Mouse (Mus musculus): ENCODE results near the gene Cisd2.

Cisd2 gene

DNA sequence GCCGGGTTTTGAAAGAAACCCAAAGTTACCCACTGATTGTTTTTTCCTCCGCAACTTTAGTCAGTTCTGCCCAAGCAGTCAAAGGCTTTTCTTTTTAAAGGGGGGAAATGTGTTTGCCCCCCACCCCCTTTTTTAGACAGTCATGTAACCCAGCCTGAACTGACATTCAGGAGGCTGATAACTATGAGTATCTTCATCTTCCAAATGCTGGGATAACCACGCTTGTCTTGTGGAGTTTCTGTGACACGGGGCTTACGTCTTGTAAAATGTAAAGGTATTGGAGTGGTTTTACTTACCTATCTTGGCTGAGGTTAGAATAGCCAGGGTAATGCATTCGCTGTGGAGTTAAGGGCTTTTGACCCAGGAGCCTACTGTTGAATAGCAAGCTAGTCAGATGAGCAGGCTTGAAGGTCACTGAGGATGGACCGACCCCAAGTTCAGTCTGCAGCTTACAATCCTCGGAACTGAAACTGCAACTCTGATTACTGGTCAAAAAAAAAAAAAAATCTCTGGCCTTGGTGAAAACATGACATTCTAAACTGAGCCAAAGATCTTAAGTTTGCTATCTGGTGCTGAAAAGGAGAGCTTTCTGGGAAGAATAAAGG is at the start of gene Cisd2:
Cisd2 (minus strand) TSS at position 318 of the 605 bp plus-strand sequence.
- no peak for DNase-seq

DNA sequence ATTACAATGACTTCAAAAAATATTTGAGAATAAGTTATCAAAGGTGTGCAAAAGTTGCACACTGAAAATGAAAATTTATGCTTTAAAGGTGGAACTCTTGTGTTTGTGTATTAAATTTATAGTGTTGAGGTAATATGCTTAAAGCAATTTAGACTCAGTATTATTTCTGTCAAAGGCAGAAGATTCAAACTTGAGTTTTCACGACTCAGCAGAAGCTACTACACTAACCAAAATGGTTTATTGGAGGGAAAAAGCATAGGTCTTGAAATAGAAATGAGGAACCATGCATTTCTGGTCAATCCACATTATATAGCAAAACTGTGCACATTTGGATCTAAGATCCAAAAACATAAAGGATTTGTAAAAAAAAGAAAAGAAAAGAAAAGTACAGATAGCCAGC is 47.1 kb upstream of the Cisd2 start:
- DNase-seq, result no peak

DNA sequence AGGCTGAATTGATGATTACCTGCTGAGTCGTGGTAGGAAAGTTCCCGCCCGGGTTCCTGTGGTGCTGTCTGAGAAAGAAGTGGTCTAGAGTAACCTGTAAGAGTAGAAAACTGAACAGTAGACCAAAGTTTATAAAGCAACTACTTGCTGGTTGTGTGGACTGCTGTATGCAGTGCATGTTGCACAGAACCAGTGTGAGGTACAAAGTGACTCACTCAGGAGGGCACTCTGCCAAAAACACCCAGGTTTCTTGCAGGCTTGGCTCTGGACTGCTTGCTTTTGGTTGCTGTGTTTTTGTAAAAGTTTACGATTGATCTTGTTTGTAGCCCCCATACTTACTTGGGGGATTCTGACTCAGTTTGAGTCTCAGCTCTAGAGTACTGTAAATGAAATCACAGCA is 46.2 kb upstream of the Cisd2 start:
- DNase-seq, result no peak

DNA sequence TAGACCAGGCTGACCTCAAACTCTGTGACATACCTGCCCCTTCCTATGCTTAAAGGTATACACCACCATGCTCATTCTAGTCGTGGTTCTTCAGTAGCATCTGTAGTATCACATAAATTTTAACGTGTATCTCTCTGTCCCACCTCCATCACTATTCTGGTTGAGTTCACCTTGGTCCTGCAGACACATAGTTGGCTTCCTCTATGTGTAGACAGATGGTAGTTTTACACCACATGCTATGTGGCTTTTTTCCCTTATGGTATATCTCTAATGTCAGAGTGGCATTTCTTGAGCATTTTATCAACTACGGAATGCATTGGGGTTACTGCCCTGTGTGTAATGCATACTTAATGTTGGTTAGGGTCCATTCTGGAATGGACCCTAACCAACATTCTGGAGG is 45.4 kb upstream of the Cisd2 start:
- no peak for DNase-seq

DNA sequence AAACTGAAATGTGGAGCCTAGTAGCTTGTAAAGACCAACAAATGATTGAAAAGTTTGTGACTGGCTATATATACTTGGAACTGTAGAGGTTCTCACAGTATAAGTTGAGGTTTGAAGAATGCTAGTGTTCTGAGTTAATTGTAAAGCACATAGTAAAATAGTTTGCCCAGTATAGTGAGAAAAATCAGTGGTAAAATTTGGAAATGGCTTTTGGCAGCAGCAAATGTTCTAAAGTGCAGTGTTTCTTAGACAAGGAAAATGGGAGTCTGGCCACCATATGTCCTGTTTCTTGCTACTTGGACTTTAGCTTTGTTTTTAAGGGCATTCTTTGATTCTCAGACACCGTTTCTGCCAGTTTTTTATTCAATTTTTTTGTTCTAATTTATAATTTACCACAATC is 44.7 kb upstream of the Cisd2 start:
- no peak for DNase-seq

DNA sequence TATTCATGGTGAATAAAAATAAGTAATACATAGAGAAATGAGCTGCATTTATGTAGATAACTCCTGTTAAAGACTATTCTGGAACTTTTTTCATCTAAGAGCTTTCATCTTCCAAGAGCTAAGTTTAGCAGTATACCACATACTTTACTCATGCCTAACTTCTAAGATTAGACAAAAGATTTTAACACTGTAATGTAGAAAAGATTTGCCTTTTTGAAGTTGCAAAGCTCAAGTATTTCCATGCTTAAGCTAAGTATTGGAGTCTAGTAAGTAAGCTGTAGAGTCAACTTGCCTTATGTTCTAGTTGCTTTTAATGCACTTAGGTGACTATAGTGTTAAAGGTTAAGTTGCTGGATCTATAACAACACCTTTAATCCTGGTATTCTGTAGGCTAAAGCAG is 35.3 kb upstream of the Cisd2 start:
- no peak for DNase-seq

DNA sequence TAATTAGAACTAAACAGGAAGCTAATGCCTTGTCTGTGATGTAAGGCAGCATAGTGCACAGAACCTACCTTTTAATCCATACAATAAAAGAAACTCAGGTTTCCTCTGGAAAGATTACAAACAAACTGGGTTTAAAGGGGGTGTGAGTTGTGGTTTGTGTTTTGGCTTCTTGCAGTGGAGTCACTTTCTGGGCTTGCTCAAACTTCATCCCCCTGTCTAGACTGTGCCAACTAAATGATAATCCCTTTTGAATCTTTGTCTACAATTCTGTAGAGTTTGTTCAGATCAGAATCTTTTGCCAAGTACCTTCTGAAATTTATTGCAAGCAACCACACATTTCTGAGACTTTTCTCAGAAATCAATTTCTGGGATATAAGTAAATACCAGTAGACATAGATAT is 21.2 kb upstream of the Cisd2 start:
- no peak for DNase-seq

DNA sequence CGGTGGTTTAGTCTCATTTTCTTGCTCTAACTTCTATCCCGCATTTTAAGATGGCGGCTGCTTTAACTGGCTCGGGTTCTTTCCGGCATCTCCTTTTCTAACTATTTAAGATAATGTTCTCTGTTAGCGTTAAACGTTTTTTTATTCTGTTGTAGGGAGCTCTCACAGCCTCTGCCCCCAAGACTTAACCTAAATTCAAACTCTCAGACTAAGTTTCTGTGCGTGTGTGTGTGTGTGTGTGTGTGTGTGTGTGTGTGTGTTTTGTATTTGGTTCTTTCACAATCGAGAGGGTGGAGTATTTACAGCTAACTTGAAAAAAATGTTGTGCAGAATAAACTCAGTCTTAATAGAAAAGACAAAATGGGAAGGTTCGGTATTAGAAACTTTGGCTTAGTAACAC is 16.9 kb upstream of the Cisd2 start:
- no peak for DNase-seq

DNA sequence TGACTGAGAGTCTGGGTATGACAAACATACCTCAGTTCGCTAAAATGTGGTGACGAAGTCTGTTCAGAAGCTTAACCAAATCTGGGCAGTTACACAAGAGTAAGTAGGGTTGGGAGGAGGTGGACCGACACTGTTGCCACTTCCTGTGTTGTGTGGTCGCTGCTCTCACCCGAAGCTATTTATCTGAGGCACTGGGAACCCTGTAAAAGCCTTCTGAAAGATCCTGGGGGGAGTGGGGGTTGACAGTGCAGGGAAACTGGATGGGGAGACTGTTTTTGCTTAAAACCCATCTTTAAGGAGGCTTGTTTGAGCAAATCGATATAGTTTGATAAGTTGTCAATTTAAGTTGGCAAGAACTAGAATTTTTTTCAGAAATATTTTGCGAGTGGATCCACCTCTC is 16.5 kb upstream of the Cisd2 start:
- peak; percentile 26 to 40 for DNase-seq

DNA sequence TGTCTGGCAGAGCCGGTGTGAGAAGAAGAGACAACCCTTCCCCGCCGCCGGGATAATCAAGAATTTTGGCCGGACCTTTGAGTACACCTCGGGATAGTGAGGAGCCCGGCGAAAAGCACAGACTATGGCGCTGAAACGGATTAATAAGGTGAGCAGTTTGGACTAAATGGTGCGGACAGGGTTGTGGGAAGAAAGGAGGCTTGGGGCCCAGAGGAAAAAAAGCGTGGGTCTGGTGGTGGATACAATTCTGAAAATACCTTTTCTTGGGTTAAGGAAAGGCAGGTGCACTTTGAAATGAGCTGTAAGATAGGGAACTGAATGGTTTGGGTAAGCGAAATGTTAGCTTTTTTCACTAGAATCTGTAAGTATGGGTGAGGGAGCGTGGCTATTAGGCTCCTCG is 15.9 kb upstream of the Cisd2 start:
- DNase-seq, result no peak

DNA sequence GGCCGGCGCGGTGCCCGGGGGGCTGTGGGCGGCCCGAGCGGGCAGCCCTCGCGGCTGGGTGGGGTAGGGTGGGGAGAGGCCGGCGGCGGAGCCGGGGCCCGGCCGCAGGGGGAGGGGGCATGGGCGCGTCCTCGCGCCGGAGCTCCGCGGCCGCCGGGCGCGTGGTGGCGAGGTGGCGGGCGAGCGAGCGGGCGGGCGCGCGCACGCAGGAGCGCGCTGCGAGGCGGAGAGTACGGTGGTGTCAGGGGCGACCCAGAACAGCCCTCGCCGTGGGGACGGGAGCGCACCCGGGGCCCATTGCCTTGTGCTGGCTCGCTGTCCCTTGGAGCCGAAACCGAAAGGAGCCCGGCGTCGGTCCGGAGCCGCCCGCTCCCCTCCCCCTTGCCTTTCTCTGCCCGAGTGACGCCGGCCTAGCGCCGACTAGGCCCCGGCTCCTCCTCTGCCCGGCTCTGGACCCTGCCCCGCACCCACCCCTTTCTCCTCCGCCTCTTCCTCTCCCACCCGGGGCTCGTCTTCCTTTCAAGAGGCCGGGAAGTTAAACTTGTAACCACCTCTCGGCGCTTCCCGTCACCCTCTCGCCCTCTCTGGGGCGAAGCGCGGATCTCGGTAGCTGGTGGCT is 15.3 kb upstream of the Cisd2 start:
- DNase-seq, result peak; percentile 85

DNA sequence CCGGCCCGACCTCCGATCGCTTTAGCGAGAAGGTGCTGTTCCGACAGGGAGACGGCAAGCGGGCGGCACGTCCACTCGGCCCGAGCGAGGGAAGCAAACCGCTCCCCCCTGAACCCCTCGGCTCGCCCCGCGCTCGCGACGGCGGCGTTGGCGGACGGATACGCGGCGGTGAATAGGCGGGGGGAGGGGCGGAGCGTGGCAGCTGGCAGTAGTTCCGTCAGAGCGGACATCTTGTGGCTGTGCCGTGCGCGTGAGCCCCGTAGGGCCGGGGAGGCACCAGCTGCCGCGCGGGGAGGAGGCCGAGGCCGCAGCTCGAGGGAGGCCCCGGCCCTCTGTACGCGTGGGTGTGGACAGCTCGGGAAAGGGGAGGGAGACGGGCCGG is 14.8 kb upstream of the Cisd2 start:
- peak; percentile 91 to 93 for DNase-seq

DNA sequence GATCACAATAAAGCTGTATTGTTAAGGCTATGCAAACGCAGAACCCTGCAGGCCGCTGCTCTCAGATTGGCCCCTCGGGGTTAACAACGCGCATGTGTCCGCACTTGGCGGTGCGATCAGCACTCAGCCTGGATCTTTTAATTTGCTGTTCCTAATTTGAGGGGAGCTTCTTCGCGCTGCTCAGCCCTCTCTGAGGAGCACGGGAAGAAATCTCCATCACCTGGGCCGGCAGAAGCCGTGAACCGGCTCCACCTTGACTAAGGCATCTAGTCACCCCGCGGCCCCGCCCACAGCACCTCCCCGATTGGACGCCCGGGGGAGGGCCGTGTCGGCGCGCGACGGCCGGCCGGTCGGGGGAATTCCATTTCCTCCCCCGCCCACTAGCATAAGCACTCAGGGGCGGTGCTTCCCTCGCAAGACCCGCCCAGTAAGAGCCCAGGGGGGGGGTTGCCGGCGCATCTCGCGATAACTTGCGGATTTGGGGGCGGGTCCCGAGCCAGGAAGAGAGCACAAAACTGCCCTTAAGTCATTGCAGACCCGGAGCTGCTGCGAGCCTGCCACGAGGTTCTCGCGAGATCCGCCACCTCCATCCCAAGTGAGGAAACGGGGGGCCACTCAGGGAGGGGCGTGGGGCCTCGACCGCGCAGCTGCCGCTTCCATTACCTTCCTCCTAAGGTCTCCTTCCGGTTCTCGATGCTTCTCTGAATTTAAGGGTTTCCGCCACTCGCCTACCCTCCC is 14.2 kb upstream of the Cisd2 start, which contains the start of gene Ube2d3:
Ube2d3 (plus strand) TSS at position 392 of the 738 bp plus-strand sequence.
- peak; percentile 97 to 99 for DNase-seq

DNA sequence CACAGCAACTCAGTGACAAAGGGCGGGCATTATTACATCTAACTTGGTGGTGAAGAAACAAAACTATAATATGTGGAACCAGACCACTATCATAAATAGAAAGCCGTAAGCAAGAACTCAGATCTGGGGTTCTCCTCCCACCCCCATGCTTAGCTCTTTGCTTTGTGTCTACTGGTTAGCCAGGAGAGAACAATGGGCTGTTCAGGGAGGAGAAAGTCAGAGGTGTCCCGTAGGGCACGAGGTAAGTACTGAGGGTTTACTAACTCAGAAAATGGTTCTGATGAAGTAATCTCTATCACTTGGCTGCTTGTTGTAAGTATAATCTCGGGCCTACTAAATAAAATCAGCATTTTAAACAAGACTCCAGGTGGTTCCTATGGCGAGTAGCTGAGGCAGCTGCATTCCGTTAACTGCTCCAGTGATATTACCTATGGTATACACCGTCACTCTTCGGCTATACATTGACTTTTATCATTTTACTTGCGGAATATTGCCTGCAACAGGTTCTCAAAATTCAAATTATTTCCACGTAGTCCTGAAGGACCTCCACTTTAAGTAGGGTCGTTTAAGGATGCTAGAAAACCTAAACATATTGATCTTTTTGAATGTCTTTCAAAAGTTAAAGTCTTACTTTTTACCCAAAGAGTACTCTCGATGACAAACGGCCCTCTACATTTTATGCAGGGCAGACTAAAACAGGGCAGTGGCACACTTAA is 13.3 kb upstream of the Cisd2 start:
- no peak for DNase-seq

DNA sequence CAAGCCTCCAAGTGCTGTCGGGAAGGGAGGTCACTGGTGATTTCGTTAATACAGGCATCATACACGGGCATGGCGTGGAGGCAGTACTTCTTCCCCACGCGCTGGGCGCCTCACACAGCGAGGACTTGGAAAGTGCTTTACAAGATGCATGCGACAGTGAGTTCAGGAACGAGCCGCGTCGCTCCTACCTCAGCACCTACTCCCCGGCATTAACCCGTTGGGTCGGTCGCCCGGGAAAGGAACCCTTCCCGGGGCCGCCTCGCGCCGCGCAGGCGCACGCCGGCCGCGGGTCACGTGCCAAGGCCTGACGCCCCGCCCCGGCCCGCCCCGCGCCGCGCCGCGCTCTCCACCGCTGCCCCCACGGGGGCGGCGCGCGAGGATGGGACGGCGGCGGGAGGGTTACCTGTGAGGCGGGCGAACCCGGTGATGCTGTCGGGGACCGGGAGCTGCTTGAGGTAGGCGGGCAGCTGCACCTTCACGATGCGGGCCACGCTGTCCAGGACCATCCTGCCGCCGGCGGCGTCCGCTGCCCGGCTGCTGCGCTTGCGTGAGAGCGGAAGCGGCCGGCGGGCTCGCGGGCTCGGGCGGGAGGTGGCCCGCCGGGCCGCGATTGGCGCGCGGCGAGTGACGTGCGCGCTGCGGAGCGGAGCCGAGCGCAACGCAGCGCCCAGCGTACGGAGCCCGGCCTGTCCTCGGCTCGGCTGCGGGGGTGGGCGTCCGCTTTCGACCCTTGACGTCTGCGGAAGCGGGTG is 693 bp downstream of the Cisd2 start:
- DNase-seq, result peak; percentile 76 to 84

DNA sequence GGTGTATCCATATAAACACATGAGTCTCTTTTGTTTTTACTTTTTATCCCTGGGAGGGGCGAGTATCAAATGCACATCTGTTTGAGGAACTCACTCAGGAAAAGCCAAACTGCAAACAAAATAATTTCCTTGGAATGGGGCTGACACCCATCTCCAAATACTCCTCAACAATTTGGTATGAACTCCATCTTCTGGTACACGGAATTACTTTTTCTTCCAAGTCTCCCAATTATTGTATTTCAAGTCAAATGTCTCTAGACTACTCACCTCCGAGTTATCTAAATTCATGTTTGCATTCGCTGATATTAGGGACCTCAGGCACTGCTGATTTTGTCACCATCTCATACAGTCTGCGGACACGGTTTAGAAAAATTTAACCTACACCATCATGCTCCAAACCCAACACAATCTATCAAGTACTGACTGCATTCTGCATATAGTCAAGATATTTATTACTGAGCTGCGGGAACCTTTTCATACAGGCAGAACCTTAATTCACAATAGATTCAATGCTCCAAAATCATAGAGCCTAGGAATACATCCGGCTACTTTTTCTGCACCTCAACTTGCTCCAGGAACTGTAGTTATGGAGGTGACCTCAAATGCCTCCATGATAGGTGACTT is 1.4 kb downstream of the Cisd2 start:
- DNase-seq, result no peak

DNA sequence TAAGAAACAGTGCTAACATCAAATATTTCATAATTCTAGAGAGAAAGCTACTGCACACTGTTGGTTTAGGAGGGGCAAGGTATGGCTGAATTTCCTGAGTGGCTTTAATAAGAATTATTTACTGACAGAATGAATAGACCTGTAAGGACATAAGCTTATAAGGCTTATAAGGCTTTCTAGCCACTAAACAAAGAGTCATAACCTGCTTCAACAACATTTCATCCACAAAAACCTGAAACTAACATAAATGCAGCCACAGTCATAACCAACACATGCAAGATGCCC is 2.5 kb downstream of the Cisd2 start:
- DNase-seq, result no peak

DNA sequence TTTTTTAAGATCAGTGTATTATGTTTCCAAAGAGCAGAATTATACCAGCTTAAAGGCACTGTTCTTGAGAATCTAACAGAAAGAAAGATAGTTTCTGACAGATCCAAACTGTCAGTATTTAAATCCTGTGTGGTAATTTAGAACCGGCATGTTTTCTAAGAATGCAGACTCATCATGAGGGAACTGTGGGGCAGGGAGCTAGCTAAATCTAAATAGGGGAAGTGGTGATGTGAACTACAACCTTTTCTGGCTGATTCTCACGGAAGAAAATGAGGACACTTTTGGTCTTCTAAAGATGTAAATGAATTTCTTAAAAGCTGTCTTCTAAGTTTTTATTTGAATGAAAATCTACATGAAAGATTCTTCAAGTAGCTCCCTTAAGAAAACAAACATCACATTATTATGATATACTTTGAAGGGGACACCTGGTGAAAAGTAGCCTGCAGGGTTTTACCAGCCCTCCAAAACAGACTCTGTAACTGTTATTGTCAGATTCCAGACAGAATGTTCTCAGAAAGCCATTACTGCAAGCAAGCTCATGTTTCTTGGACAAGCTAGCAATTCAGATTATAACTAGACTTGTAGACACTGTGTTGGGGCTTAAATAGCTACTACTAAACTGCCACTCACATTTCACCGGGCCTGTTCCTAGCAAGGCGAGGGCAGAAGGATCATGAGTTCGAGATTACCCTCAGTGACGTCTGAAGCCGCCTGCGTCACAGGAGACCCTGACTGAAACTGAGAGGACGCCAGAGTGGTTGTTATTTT is 3.0 kb downstream of the Cisd2 start:
- DNase-seq, result no peak

DNA sequence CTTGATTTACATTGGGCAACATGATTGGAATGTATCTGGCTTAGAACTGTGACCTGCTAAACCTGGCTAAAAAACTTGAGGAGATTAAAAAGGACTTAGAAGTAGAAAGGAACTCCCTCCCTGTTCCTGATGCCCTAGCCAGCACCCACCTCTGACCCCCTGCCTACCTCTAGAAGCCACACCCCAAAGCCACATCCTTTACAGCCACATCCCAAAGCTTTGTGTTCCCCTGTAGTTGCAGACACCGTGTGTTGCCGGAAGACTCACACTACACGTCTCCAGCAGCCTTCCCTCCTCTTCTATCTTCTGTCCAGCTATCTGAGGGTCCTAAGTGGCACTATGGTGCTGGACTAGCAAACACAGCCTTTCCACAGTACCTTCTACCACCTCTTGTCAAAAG is 5.9 kb downstream of the Cisd2 start:
- DNase-seq, result no peak

DNA sequence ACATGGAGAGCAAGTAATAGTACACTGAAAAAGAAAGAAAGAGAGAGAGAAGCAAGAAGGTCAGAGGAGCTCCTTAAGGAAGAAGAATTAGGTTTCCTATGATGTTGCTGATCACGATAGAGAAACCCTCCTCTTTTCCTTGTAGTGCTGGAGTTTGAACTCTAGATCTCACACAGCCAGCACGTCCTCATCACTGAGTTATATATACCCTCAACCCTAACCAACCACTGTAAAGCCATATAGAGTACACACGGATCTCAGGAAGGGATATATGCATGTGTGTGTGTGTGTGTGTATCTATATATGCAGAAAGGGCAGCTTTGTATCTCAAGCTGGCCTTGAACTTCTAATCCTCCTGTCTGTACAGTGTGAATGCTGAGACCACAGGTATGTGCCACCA is 6.5 kb downstream of the Cisd2 start:
- DNase-seq, result no peak

DNA sequence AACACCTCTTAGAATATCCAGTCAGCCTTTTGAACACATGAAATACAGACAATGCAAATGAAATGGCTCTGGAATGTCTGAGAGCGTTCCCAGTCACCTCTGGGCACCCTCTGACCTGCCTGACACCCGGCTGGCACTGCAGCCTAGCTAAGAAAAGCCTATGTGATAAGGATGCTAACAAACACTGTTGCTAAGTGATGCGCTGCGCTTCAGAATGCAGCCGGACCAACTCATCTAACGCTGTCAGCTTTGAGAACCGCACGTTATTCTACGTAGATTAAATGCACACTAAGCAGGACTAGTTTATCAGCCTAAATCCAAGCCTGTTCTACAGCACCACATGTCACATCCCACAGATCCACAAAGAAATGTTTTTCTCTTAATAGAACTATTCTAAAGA is 11.9 kb downstream of the Cisd2 start:
- DNase-seq, result no peak

DNA sequence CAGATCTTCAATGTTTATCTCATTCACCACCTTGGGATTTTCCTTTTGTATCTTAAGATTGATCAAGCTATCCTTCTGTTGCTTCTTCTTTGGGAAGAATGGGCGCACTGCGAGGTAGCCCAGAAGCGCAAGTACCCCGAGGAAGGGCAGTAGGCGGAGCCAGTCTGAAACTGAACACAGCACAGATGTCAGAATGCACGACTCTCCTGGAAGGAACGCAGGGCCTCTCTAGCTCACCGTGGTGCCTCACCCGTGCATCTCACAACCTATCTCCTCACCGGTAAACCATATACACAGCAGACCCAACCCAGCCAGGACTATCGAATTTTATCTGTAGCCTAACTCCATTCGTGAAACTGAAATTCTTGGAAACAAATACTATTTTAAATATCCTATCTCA is 12.7 kb downstream of the Cisd2 start:
- DNase-seq, result no peak
